Mouse (Mus musculus) forebrain, embryonic 16.5 days (tissue): ENCODE results near the gene 1700017B05Rik. TPM values are rescaled to one million over a fixed set of nuclear protein-coding genes. Genes with fewer than 3 reads are reported as not detected.

Experiments
- ATAC-seq: fragments of 200-750 bp; cut with Nextera tagmentation; 2 replicates; pipeline ENCODE4 v1.8.0; 2017; ENCODE audit warnings: mild to moderate bottlenecking, moderate library complexity
- H3K27ac ChIP-seq: fragments of 300-500 bp; sonication (generic); 2 replicates; pipeline ENCODE4 v1.5.1; 2014; ENCODE audit warnings: low read length, control low read depth
- H3K27me3 ChIP-seq: fragments of 300-500 bp; sonication (generic); replicated peaks from 2 replicates; pipeline ENCODE4 v1.6.1; 2014; ENCODE audit warnings: low read length; ENCODE audit not compliant: control insufficient read depth, insufficient read depth
- H3K36me3 ChIP-seq: fragments of 300-500 bp; sonication (generic); 2 replicates; pipeline ENCODE4 v1.6.1; 2014; ENCODE audit not compliant: control insufficient read depth, insufficient read depth
- H3K4me1 ChIP-seq: fragments of 300-500 bp; sonication (generic); replicated peaks from 2 replicates; pipeline ENCODE4 v1.6.1; 2014; ENCODE audit warnings: low read length; ENCODE audit not compliant: control insufficient read depth, insufficient read depth
- H3K4me2 ChIP-seq: fragments of 300-500 bp; sonication (generic); 2 replicates; pipeline ENCODE4 v1.6.1; 2014; ENCODE audit warnings: mild to moderate bottlenecking, low read length, control low read depth
- H3K4me3 ChIP-seq: fragments of 300-500 bp; sonication (generic); replicated peaks from 2 replicates; pipeline ENCODE4 v1.5.1; 2014; ENCODE audit warnings: mild to moderate bottlenecking, low read length, control low read depth
- H3K9ac ChIP-seq: fragments of 300-500 bp; sonication (generic); replicated peaks from 2 replicates; pipeline ENCODE4 v1.6.1; 2014; ENCODE audit warnings: low read depth, low read length, control low read depth
- H3K9me3 ChIP-seq: fragments of 300-500 bp; sonication (generic); 2 replicates; pipeline ENCODE4 v1.6.1; 2016; ENCODE audit warnings: low read length; ENCODE audit not compliant: control insufficient read depth
- WGBS: fragments of 180-500 bp; shearing (Covaris S2); extraction: QIAGEN DNeasy Blood & Tissue Kit; methylation state at CpG from one replicate; pipeline ENCODE4 v1.1.7; 2014; 5-methylcytosine and 5-hydroxymethylcytosine counted together
- polyA plus RNA-seq: library from polyadenylated mRNA; unstranded; fragments of >200 nt; fragmentation: Nextera tagmentation; extraction: Ambion mirVana; gene quantifications from 2 replicates; pipeline ENCODE4 v1.2.1, GENCODE M21; 2015

Gene 1700017B05Rik
- polyA plus RNA-seq, 1 experiment from 2014 or later, result 4.7 TPM

DNA sequence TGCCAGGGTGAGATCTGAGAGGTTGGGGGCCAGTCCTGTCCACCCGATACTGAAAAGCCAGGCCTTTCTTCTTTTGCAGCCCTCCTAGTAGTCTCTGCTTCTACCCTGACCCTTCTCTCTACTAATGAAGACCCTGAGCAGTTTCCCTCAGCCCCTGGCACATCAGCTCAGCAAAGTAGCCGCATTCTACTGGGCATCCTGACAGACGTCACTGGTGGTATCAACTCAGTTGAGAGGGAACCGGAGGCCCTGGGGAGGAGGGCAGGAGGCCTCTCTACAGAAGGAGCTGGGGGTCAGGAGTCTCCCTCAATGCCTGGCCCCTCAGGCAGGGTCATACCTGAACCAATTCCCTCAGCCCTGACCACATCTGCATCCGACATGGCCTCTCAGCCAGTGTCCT lies 21.3 kb downstream of the 1700017B05Rik start:
- 83% methylated on average over 5 of the region's 5 CpGs for WGBS
- Histone ChIP-seq H3K9ac (no peak overlapping the region), H3K36me3 (no peaks in the 10 kb centered on the region), H3K27me3 (no peaks in the 10 kb centered on the region), H3K4me2 (no peak overlapping the region), H3K9me3 (no peaks in the 10 kb centered on the region), H3K4me1 (no peaks in the 10 kb centered on the region), H3K4me3 (no peak overlapping the region), H3K27ac (no peak overlapping the region)
- no peak for ATAC-seq

DNA sequence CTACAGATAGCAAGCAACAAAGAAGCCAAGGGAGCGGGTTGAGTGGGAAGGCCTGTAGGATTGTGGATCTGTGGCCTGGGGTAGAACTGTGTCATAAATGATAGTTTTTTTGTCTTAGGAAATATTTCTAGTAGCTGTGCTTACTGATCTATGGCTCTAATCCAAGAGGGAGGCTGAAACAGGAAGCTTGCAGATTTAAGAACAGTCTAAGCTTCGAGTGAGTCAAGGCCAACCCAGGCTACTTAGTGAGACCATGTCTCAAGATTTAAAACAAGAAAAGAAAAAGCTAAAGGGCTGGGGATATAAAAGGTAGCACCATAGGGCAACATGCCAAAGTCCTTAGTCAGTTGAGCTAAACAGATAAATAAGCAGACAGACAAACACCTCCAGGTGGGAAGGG lies 24.2 kb downstream of the 1700017B05Rik start:
- H3K9me3 ChIP-seq, result no peaks in the 10 kb centered on the region
- no peak overlapping the region for H3K4me3 ChIP-seq
- H3K9ac ChIP-seq, result no peak overlapping the region
- 89% methylated on average over 2 of the region's 2 CpGs for WGBS
- no peak overlapping the region for H3K27ac ChIP-seq
- no peaks in the 10 kb centered on the region for H3K27me3 ChIP-seq
- ATAC-seq, result no peak
- H3K4me1 ChIP-seq, result no peaks in the 10 kb centered on the region
- no peak overlapping the region for H3K4me2 ChIP-seq
- no peaks in the 10 kb centered on the region for H3K36me3 ChIP-seq

DNA sequence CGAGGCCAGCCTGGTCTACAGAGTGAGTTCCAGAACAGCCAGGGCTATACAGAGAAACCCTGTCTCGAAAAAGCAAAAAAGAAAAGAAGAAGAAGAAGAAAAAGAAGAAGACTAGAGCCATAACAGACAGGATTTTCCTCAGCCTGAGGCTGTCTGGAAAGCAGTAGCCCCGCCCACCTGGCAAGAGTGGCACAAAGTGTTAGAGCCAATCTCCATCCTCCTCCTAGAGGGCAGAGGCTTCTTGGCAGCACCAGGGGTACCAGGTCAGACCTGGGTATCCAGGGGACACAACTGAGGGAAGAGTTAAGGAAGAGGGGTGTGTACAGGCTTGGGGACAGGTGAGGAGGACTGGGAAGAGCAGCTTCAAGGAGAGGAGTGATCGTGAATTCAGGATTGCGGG lies 24.7 kb downstream of the 1700017B05Rik start:
- no peaks in the 10 kb centered on the region for H3K9me3 ChIP-seq
- no peak overlapping the region for H3K4me2 ChIP-seq
- no peaks in the 10 kb centered on the region for H3K36me3 ChIP-seq
- H3K9ac ChIP-seq, result no peak overlapping the region
- H3K27ac ChIP-seq, result no peak overlapping the region
- no peaks in the 10 kb centered on the region for H3K4me1 ChIP-seq
- H3K4me3 ChIP-seq, result no peak overlapping the region
- no peak for ATAC-seq
- WGBS, result 86% methylated on average over 5 of the region's 5 CpGs
- no peaks in the 10 kb centered on the region for H3K27me3 ChIP-seq

DNA sequence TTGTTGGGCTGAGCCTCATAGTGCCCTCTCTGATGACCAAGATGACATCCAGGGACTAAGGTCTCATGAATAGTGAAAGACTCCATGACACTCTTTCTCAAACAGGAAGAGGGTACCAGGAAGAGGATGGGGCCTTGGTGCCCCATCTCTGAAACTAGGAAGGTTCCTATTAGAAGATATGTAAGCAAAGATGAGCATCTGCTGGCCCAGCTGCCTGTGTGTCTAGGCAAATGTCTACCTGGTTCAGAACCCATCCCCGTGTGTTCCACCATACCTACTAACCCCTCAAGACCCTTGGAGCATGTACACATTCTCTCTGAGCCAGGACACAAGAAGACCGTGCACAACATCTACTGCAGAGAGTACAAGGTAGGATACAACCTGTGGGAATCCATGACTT lies 26.2 kb downstream of the 1700017B05Rik start, which contains the start of gene Trcg1:
Gene Trcg1, plus strand, starts transcription at position 301 of the 400 bp plus-strand sequence.
- no peaks in the 10 kb centered on the region for H3K27me3 ChIP-seq
- no peak within 1 kb of the TSS for H3K9ac ChIP-seq
- H3K4me3 ChIP-seq, result no peak within 1 kb of the TSS
- no peak within 1 kb of the TSS for H3K4me2 ChIP-seq
- H3K36me3 ChIP-seq, result no peaks in the 10 kb centered on the region
- WGBS, result 81% methylated on average over 2 of the region's 2 CpGs
- no peaks in the 10 kb centered on the region for H3K4me1 ChIP-seq
- H3K27ac ChIP-seq, result no peak within 1 kb of the TSS
- no peak for ATAC-seq
- H3K9me3 ChIP-seq, result no peaks in the 10 kb centered on the region

DNA sequence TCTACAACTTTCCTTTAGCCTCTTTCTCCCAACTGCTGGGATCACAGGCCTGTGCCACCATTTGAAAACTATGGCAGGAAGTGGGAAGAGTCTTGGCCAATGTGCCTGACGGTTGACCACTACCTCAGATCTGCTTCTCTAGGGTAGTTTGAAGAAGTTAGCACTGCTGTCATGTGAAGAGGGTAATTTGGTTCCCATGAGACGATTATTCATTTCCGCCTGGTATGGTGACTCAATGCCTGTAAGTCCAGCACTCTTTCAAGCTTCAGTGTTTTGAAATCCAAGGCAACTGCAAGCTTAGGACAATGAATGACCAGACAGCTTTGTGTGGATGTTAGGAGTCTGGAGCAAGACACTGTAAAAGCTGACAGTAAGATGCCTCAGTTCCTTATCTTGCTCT lies 28.6 kb downstream of the 1700017B05Rik start:
- Histone ChIP-seq H3K9ac (no peak overlapping the region), H3K27ac (no peak overlapping the region), H3K4me2 (no peak overlapping the region), H3K36me3 (no peaks in the 10 kb centered on the region), H3K27me3 (no peaks in the 10 kb centered on the region), H3K4me3 (no peak overlapping the region), H3K4me1 (no peaks in the 10 kb centered on the region), H3K9me3 (no peaks in the 10 kb centered on the region)
- 88% methylated on average over 3 of the region's 3 CpGs for WGBS
- ATAC-seq, result no peak

DNA sequence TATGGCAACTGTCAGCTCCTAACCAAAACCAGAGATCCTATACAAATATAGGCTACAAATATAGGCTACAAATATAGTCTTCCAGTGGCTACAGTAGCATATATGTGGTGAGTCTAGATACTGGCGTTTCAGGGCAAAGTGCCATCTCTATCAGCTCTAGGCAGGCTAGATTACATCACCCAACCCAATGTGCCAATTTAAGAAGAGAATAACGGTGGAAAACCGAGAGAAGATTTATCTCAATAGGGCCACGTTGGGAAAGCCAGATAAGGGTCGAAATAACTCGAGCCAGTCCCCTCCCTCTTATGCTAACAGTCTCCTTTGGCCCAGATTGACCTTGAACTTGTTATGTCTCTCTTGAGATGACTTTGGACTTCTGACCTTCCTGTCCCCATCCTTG lies 29.3 kb downstream of the 1700017B05Rik start:
- 83% methylated on average over 6 of the region's 6 CpGs for WGBS
- Histone ChIP-seq H3K4me3 (no peak overlapping the region), H3K9ac (no peak overlapping the region), H3K27ac (no peak overlapping the region), H3K9me3 (no peaks in the 10 kb centered on the region), H3K4me1 (no peaks in the 10 kb centered on the region), H3K4me2 (no peak overlapping the region), H3K27me3 (no peaks in the 10 kb centered on the region), H3K36me3 (no peaks in the 10 kb centered on the region)
- no peak for ATAC-seq

DNA sequence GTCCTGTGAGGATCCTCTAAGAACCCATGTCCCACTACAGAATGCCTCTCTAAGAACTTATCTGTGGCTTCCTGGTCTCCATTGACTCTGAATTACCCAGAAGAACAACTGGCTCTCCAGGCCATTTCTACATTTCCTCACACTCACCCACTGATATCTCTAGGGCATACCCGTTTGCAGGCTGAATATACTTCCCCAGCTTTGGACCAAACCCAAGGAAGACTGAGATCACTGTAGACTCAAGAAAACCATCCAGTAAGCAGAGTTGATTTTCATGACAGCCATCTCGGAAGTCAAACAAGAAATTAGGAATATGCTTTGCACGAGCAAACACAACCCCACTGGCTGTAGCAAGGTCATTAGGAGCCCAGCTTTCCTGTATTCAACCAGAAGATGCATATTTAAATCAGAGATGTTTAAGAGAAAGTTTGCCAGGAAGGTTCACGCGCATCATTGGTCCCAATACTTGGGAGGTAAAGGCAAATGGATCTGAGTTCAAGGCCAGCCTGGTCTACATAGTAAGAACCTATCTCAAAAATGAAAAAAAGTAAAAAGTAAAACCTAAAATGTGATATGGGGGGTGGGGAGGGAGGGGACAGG lies 30.0 kb downstream of the 1700017B05Rik start:
- 89% methylated on average over 5 of the region's 5 CpGs for WGBS

DNA sequence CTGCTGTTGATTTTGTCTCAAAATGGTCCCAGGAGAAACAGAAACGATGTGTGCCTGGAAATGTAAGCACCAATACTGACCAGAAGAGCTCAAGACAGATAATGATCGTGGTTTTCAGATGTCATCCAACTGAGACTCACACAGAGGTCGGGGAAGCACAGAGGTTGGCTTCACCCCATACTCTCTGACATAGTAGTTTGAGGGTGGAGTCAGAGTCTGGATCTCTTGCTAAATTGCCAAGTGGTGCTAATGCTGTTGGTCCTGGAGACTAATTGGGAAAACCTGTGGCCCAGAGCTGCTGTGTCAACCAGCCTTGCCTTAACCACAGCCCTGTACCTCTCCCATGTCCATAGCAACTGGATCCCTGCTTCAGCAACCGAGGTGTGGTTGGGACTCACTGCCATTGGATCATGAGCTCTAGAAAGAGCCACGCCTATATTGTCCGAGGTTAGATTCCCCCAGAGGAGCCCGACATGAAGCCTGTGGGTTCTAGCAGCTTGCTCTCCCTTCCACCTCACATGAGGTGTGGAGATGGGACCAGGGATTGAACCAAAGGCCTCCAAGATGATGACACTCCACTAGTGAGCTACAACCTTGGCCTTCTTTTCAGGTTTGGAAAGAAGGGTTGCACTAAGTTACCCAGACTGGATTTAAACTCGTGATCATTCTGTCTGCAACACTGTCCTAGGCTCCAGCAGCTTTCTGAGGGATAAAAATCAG lies 30.7 kb downstream of the 1700017B05Rik start:
- H3K9ac ChIP-seq, result no peak overlapping the region
- no peak overlapping the region for H3K27ac ChIP-seq
- H3K4me2 ChIP-seq, result no peak overlapping the region
- H3K4me3 ChIP-seq, result no peak overlapping the region
- no peak for ATAC-seq
- no peaks in the 10 kb centered on the region for H3K36me3 ChIP-seq
- 68% methylated on average over 8 of the region's 8 CpGs for WGBS
- no peaks in the 10 kb centered on the region for H3K4me1 ChIP-seq
- no peaks in the 10 kb centered on the region for H3K9me3 ChIP-seq
- H3K27me3 ChIP-seq, result no peaks in the 10 kb centered on the region

More for the DNA sequence above, 30.0 kb downstream of the 1700017B05Rik start:
- H3K9ac ChIP-seq, result no peak overlapping the region
- H3K4me3 ChIP-seq, result no peak overlapping the region
- no peak overlapping the region for H3K4me2 ChIP-seq
- H3K36me3 ChIP-seq, result no peaks in the 10 kb centered on the region
- no peak overlapping the region for H3K27ac ChIP-seq
- no peaks in the 10 kb centered on the region for H3K27me3 ChIP-seq
- no peaks in the 10 kb centered on the region for H3K4me1 ChIP-seq
- H3K9me3 ChIP-seq, result no peaks in the 10 kb centered on the region
- ATAC-seq, result no peak

DNA sequence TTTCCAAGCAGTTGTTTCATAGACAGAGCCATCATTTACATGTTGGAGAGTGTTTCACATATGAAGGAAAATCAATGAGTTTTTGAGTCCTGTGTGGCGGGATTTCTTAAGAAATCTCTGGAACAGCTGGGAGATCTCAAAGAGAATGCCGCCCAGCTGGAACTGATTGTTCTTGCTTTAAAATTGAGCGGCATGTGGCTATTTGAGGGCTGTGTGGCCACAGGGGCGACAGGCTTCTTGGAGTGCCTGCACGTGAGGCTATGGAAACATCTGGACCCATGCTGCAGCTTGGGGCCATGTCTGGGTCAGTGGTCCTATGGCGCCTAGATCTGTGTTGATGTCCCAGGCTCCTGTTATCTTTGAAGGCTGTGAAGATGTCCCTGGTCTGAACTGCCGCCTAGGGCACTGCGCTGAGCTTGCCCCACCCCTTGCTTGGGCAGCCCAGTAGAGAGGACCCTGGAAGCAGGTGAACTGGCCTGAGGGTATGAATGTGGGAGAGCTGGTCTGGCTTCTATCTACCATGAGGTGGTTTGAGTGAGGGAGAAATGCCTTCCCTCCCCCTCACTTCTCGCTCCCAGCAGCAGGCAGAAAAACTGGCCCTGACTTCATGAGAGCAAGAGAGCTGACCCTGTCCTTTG lies 32.1 kb downstream of the 1700017B05Rik start:
- WGBS, result 74% methylated on average over 9 of the region's 9 CpGs
- Histone ChIP-seq H3K27ac (no peak overlapping the region), H3K36me3 (no peaks in the 10 kb centered on the region)

More for the DNA sequence above, 32.1 kb downstream of the 1700017B05Rik start:
- H3K9ac ChIP-seq, result no peak overlapping the region
- H3K4me2 ChIP-seq, result no peak overlapping the region
- H3K4me3 ChIP-seq, result no peak overlapping the region
- no peaks in the 10 kb centered on the region for H3K4me1 ChIP-seq
- ATAC-seq, result no peak
- no peaks in the 10 kb centered on the region for H3K9me3 ChIP-seq
- no peaks in the 10 kb centered on the region for H3K27me3 ChIP-seq
